Mouse (Mus musculus) adrenal gland, postnatal 36 days (tissue): ENCODE measurements around the gene Cct8. TPM values are rescaled to one million over a fixed set of nuclear protein-coding genes. Genes with fewer than 3 reads are reported as not detected.

Experiments
- DNase-seq, 2 experiments: peaks; one replicate each; pipeline ENCODE4 v3.0.0; 2021; ENCODE audit warnings: mixed read lengths in 1 of 2
- total RNA-seq, 2 experiments: library from RNA; stranded (reverse); gene quantifications; 2 replicates each; pipeline ENCODE4 v1.2.3; 2021

The Cct8 gene
- total RNA-seq, 2 experiments from 2014 or later = 202 to 252 TPM

DNA sequence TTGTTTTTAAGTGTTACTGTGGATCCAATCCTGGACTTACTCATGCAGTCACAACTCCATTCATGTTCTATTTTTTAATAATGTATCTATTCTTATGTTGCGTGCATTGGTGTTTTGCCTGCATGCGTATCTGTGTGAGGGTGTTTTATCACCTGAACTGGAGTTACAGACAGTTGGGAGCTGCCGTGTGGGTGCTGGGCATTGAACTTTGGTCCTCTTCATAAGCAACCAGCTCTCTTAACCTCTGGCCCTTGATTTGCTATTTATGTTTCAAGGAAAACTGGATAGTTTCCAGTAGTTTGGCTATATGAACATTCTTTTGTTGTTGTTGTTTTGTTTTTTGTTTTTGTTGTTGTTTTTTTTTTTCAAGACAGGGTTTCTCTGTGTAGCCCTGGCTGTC lies 50.1 kb downstream of the Cct8 start:
- no peak for DNase-seq

DNA sequence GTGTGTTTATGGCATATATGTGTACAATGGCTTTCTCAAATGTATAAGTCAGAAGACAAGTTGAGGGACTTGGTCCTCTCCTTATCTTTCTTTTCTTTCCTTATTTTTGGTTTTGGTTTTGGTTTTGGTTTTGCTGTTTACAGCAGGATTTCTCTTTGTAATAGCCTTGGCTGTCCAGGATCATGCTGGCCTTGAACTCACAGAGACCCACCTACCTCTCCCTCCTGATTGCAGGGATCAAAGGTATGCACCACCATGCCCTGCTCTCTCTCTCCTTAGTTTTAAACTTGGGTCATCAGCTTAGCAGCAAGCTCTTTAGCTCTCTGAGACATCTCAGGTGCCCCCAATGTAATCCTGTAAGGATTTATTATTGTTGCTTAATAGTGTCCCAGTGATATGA lies 50.6 kb downstream of the Cct8 start:
- no peak for DNase-seq

DNA sequence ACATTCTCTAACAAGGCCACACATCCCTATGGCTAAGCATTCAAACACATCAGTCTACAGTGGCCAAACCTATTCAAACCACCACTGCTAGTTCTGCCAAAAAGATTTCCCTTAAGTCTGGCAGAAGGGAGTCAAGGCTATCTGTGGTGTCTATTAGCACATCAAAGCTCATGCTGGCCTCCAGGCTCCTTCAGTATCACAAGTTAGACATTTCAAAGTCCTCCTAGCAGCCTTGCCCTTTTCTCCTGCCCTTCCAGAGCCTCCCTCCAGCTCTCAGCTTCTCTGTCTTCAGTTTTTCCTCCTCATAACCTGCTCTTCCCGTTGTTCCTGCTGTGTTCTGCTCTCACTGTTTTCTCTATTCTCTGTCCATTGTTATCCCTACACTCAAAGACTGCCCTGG lies 51.6 kb downstream of the Cct8 start:
- DNase-seq = peak in 1 of 2 experiments; percentile 11

DNA sequence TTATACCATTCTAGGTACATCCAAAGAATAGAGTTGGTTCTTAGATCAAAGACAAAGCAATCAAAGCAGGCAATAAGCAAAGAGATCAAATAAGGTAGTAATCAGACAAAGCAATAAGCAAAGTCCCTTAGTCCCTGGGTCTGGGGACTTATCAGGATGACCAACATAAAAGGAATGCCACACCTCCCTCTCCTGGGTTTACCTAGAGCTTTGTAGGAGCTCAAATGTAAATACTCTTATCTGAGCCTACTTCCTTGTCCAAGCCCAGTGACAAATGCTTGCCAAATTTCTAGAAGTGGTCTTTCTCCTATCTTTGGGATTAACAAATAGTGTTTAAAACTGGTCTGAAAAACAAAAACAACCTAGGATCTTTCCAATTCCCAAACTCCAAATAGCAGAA lies 52.4 kb downstream of the Cct8 start:
- DNase-seq = no peak

DNA sequence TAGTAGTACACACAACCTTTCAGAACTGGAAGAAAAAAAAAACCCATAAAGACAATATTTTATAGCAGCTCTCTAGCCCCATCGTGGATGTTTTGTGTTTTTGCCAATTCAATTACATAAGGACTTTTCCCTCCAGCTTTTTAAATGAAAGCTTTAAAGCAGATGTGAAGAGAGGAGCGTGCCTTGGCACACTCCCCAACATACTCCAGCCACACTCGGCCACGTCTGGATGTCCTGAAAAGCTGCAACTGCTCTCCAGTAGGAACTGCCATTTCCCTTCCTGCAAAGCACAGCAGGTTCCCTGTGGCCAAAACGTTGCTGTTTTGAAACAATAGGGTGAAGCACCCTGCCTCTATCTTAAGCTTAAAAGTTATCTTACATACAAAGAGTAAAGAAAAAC lies 53.4 kb downstream of the Cct8 start:
- no peak for DNase-seq

DNA sequence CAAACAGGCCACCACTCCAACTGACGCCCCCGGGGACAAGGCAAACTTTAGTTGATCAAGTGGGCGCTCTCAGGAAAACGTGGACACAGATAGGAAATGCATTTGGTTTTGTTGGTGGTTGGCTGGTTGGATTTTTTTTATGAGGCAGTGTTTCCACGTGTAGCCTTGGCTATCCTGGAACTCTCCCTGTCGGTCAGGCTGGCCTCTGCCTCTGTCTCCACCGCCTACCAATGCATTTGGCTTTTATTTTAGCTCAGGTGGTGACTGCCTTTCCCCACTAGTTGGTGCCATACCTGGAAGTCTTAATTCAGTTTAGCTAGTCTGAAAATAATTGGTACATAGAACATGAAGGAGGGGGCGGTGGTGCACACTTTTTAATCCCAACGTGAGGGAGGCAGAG lies 54.6 kb downstream of the Cct8 start:
- peak in 1 of 2 experiments; percentile 19 for DNase-seq

DNA sequence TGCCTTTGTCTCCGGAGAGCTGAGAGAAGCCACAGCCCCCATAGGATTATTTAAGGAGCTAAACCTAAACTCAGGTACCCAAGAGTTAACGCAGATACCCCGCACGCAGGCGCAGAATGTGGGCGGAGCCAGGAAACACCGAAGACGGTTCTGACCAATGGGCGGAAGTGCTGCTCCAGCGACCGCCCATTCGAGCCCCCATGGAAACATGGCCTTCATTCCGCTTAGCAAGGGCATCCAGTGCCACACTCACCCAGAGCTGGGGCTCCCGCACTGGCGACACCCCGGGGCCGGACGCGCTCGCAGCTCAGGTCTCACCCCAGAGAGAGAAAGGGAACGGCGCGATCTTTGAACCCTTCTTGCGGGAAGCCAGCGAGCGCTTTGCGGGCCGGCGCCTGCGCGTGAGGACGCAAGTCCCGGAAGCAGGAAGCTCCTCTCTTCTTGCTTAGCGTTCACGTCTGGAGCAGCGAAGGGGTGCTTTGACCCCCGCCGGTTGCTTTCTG lies 55.4 kb downstream of the Cct8 start, which contains the start of gene Rwdd2b:
Gene Rwdd2b (minus strand): TSS at position 390 of the 503 bp plus-strand sequence.
- DNase-seq = peak; percentile 94 to 97

DNA sequence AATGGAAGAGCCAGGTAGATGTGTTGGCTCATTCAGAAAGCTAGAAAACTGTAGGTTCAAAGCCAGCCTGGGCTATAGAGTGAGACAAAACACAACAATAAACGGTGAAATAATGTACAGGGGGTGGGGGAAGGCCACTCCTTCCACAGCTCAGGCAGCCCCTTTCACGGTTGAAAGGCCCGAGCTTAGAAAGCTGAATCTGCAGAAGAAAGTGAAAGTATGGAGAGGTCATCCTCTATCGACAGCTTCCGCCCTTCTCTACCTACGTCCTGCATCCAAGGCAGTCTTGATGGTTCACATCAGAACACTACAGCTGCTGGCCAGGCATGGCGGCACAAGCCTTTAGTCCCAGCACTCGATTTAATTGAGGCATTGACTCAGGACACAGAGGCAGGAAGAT lies 57.0 kb downstream of the Cct8 start:
- no peak for DNase-seq

DNA sequence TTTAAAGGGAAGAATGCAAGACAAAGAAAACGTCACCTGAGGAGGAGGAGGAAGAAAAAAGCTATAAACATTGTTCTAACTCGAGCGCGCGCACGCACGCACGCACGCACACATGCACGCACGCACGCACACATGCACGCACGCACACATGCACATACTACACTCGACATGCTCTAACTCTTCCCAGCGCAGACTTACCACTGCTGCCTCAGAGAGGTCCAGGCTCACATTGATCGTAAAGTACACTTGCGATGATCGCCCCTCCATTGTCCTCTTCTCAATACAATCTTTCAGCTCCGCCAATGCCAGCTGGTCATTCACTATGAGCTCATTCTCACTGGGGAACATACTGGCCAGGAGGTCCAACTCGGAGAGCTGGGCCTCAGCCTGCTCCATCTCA lies 58.6 kb downstream of the Cct8 start:
- no peak for DNase-seq

DNA sequence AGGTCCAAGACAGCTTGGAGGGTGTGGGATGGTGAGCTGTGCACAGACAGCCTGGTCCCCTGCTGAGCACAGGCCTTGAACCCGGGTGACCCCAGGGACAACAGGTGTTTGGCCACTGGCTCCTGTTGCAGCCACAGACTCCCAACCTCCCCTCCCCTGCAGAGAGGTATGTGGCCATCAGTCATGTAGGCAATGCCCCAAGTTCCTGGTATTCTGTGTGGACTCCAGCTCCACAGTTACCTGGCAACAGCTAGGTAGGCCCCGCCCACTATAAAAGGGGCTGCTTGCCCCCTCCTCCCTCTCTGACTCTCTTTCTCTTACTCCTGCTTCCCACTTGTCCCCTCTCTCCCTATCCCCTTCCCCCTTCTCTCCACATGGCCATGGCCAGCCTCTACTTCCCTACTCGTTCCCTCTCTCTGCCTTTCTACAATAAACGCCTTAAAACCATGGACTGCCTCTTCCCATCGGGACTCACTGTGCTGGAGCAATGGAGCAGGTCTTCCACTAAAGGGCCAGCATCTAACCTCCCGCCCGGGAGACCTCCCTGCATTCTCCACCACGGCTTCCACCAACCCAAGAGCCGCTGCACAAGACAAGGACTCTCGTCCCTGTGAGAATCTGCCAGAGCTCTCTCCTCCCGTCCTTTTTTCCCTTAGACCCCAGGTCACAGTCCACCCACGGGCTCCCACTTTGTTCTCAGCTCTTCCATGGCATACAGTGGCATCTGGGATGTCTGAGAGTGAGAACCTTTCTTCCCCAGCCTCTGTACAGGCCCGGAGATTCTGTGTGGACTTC lies 60.1 kb downstream of the Cct8 start:
- no peak for DNase-seq

DNA sequence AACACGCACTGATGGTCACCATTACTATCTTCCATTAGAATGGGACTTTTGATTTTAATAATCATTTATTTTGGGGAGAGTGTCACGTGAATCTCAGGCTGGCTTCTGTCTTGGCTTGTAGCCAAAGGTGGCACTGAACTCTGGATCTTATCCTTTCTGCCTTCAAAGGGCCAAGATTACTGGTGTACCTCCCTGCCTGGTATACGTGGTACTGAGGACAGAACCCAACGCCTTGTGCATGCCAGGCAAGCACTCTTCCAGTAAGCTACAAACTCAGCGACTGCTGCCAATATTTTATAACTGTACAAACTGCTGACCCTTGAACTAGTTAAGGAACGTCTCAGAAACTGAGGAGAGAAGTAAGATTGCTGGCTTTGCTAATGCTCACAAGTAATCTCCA lies 60.7 kb downstream of the Cct8 start:
- DNase-seq = no peak

DNA sequence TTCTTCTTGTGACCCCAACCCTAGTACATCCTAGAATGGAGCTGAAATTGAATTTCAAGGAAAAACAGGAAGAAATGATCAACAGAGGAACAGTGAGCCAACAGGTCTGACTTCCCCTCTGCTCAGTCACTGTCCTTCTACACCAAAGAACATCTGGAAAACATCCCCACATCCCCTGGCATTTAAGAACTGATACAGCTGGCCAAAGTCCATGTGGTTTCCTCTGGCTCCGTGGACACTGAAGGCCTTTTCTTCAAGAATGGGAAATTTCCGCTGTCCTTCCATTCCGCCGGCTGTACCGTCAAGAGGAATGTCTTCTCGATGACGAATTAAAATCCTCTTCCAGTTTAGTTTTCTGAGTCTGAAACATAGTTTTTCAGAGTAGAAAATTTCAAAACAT lies 61.4 kb downstream of the Cct8 start:
- no peak for DNase-seq

Other genes with a start within 250 kb of the Cct8 start
- 10 to 100 TPM; 16.7 to 26.1 TPM for gene N6amt1, start 141.7 kb downstream of the Cct8 start, total RNA-seq
- 10 to 100 TPM; 35.8 to 36.8 TPM for gene Ltn1, start 63.3 kb downstream of the Cct8 start, total RNA-seq
- 1 to 10 TPM; 6.0 to 7.9 TPM for gene Rwdd2b, start 55.3 kb downstream of the Cct8 start, total RNA-seq
- 10 to 100 TPM; 78.0 to 78.3 TPM for gene Usp16, start 41.2 kb downstream of the Cct8 start, total RNA-seq
- gene Map3k7cl, start 57.5 kb upstream of the Cct8 start, total RNA-seq = 1 to 10 TPM in 1 of 2 experiments, under 1 TPM in 1; 0.72 to 1.0 TPM
- gene Bach1, start 203.1 kb upstream of the Cct8 start, total RNA-seq = 10 to 100 TPM; 18.6 to 31.2 TPM